Mouse (Mus musculus) gastrocnemius, adult 18-20 months (tissue): Measurements from ENCODE around the gene S100a16. TPM values are rescaled to one million over a fixed set of nuclear protein-coding genes. Genes with fewer than 3 reads are reported as not detected.

Experiments
- DNase-seq: peaks from one replicate; pipeline ENCODE4 v3.0.0; 2021; ENCODE audit warnings: low spot score
- long read RNA-seq, 2 experiments: library from polyadenylated mRNA; stranded (forward); transcript quantifications; one replicate each; pipeline ENCODE4 v2.0.0; 2021
- total RNA-seq, 2 experiments: library from RNA; stranded (reverse); gene quantifications; 2 replicates each; pipeline ENCODE4 v1.2.3; 2021

S100a16 gene
- 10 to 100 TPM; 51.3 to 58.8 TPM for total RNA-seq
- long read RNA-seq, experiment 1, transcript S100a16-202 (3 exons, 1,127 nt) = major isoform, 30 of 39 reads
- long read RNA-seq, experiment 1, transcript S100a16-201 (3 exons, 1,123 nt) = minor isoform, 5 of 39 reads
- long read RNA-seq, experiment 1, partial matches to known transcripts = 2 of 39 reads
- long read RNA-seq, experiment 1, other reads (novel, unspliced or antisense) = 0 of 39 reads
- long read RNA-seq, experiment 2, transcript S100a16-202 (3 exons, 1,127 nt) = major isoform, 21 of 29 reads
- long read RNA-seq, experiment 2, partial matches to known transcripts = 1 of 29 reads
- long read RNA-seq, experiment 2, other reads (novel, unspliced or antisense) = 3 of 29 reads

GRCm38 (mm10) chr3:90537141-90537904 is at the start of gene S100a16:
TSS of gene S100a16 (plus strand) at chr3:90537254.
- DNase-seq = peak; percentile 89

GRCm38 (mm10) chr3:90488576-90488975 is 48.5 kb upstream of the S100a16 start:
- no peak for DNase-seq

GRCm38 (mm10) chr3:90490696-90491256 is 46.3 kb upstream of the S100a16 start, which contains the start of gene Snapin:
TSS of gene Snapin (minus strand) at chr3:90491033.
- DNase-seq = peak; percentile 96

- peak; percentile 34 for DNase-seq
Measured at GRCm38 (mm10) chr3:90491350-90491749, 45.7 kb upstream of the S100a16 start.

GRCm38 (mm10) chr3:90493831-90494540 is 43.1 kb upstream of the S100a16 start:
- no peak for DNase-seq

GRCm38 (mm10) chr3:90495850-90496525 is 41.1 kb upstream of the S100a16 start:
- no peak for DNase-seq

- no peak for DNase-seq
Measured at GRCm38 (mm10) chr3:90497597-90497996, 39.5 kb upstream of the S100a16 start.

GRCm38 (mm10) chr3:90503444-90503843 is 33.6 kb upstream of the S100a16 start:
- no peak for DNase-seq

- DNase-seq = no peak
Measured at GRCm38 (mm10) chr3:90505216-90505615, 31.8 kb upstream of the S100a16 start.

GRCm38 (mm10) chr3:90506362-90506761 is 30.7 kb upstream of the S100a16 start:
- DNase-seq = no peak

- no peak for DNase-seq
Measured at GRCm38 (mm10) chr3:90508287-90508949, 28.6 kb upstream of the S100a16 start.

GRCm38 (mm10) chr3:90508950-90509746 is 27.9 kb upstream of the S100a16 start, which contains the start of gene Chtop:
TSS of gene Chtop (minus strand) at chr3:90509498.
- DNase-seq = peak; percentile 100

GRCm38 (mm10) chr3:90509747-90510123 is 27.3 kb upstream of the S100a16 start:
- no peak for DNase-seq

- DNase-seq = peak; percentile 32
Measured at GRCm38 (mm10) chr3:90512276-90512675, 24.8 kb upstream of the S100a16 start.

GRCm38 (mm10) chr3:90512948-90513642 is 24.0 kb upstream of the S100a16 start:
- no peak for DNase-seq

GRCm38 (mm10) chr3:90513796-90514590 is 23.1 kb upstream of the S100a16 start, which contains the start of the genes S100a1 and S100a13:
TSS of gene S100a1 (minus strand) at chr3:90514392.
TSS of gene S100a13 (plus strand) at chr3:90514435.
- peak; percentile 85 for DNase-seq

GRCm38 (mm10) chr3:90514691-90515090 is 22.4 kb upstream of the S100a16 start:
- DNase-seq = peak; percentile 82

- DNase-seq = peak; percentile 55
Measured at GRCm38 (mm10) chr3:90515242-90515641, 21.8 kb upstream of the S100a16 start.
